Mouse (Mus musculus) heart, postnatal 14 days (tissue): ENCODE measurements around the gene Gm28729. TPM values are rescaled to one million over a fixed set of nuclear protein-coding genes. Genes with fewer than 3 reads are reported as not detected.
"Not testable (repeated sequence)": the region's sequence is repeated elsewhere in the genome, so short reads cannot be mapped to it uniquely, and the experiment has no call there.

Experiments used
- DNase-seq, 2 experiments: peaks; one replicate each; pipeline ENCODE4 v3.0.0; 2021 to 2022
- intact Hi-C: fragments of 180-260 bp; cut with DNase I; formaldehyde crosslinking; loops from one replicate; pipeline ENCODE4 v1.15.1; 2025
- total RNA-seq, 2 experiments: library from RNA; stranded (reverse); gene quantifications; 2 replicates each; pipeline ENCODE4 v1.2.3; 2021

Gene Gm28729
- total RNA-seq, 2 experiments from 2014 or later = not detected

- intact Hi-C loops = no loop called here
- no peak for DNase-seq
Observed at GRCm38 (mm10) chr9:96526011-96526410, 947 bp upstream of the Gm28729 start.

DNA sequence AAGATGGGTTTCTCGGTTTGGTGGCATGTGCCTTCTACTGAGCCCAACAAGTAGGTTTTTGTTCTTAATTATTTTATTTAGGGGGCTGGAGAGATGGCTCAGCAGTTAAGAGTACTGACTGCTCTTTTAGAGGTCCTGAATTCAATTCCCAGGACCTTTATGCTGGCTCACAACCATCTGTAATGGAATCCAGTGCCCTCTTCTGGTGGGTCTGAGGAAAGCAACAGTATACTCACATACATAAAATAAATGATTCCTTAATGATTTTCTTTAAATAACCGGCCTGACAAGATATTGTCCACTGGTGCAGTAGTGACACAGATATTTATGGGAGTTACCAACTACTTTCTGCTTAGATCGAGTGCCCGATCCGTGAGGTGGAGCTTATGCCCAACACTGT is 1.9 kb downstream of the Gm28729 start:
- intact Hi-C loops = no loop called here
- no peak for DNase-seq

GRCm38 (mm10) chr9:96521574-96521973 is 3.5 kb downstream of the Gm28729 start:
- intact Hi-C loops, DNase-seq: not testable (repeated sequence)

DNA sequence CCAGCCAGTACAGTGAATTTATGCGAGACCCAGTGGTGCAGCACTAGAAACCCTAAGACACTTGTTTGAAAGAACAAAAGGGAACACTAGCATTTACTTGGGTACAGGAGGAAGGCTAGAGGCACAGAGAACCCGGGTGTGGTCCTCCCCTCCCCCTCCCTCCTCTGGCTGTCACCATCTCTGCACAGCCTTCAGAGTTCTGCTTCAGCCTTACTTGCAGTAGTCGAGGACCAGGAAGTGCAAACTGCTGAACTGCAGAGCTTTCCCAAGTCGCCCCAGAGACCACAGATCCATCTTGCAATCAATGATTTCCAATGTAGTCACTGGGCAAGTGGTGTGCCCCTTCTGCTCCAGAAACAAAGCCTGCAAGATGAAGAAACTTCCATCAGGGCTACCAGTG is 7.6 kb downstream of the Gm28729 start:
- intact Hi-C loops = no loop called here

GRCm38 (mm10) chr9:96516806-96517205 is 8.3 kb downstream of the Gm28729 start:
- no peak for DNase-seq
- intact Hi-C loops = no loop called here

More for the DNA sequence above, 7.6 kb downstream of the Gm28729 start:
- DNase-seq = no peak

- intact Hi-C loops = no loop called here
- no peak for DNase-seq
Observed at GRCm38 (mm10) chr9:96515737-96516136, 9.3 kb downstream of the Gm28729 start.

GRCm38 (mm10) chr9:96514278-96514677 is 10.8 kb downstream of the Gm28729 start:
- intact Hi-C loops = no loop called here
- DNase-seq = no peak

DNA sequence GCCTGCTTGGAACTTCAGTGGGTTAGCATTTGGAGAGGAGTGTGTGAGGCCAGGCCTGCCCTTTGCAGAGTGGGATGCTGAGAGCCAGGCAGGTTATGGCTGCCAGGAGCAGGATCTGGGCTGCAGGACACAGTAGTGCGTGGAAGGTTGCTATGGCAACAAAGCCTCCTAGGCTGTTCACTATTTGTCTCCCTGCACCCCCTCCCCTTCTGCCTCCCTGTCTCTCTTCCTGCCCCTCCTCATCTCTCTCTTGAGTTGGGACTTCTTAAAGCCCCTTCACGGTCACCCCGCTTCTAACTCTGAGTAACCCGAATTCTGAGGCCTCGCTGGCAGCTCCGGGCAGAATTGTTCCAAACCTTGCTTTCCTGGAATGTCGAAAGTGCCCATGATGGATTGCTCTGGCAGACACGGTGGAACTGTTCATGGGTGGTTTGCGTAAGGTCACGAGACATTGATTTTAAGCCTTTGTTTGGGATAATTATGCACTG is 19.0 kb downstream of the Gm28729 start:
- peak in 1 of 2 experiments; percentile 5 for DNase-seq
- intact Hi-C loops = no loop called here

- intact Hi-C loops = no loop called here
- no peak for DNase-seq
Observed at GRCm38 (mm10) chr9:96505156-96505555, 19.9 kb downstream of the Gm28729 start.

DNA sequence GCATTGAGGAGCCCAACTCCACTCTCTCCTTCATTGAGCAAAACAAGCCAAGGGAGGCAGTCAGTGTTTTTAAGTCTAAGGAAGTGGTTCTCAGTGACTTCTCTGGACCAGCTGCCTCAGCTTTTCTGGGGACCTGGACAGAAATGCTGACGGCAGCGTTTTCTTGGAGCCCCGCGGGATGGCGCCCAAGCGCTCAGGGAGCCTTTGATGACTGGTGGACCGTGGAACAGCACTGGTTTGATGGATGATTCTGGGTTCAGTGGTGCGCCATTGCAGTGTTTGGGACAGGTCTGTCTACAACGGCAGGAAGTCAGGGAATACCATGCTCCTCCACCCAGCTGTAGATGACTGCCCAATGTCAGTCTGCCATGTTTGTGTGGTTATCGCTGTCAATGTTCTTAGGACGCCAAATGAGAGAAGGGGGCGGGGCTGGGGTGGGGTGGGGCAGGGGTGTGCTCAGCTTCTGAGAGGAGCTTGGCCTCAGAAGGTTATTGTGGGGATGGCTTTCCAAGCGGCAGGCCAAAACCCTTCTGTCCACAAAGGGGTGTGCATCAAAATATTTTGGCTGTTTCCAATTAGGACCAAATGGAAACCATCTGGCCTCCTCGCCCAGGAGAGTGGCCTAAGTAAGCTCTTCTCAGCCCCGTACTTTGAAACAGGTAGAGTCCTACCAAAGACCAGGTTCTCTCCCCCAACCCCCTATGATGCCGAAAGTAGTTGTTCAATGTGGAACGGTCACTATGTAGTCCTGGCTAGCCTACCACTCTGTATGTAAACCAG is 20.8 kb downstream of the Gm28729 start:
- no peak for DNase-seq
- intact Hi-C loops = no loop called here

- no peak for DNase-seq
- intact Hi-C loops = no loop called here
Observed at GRCm38 (mm10) chr9:96502856-96503610, 22.0 kb downstream of the Gm28729 start.

- intact Hi-C loops = no loop called here
- no peak for DNase-seq
Observed at GRCm38 (mm10) chr9:96501217-96501616, 23.8 kb downstream of the Gm28729 start.

- no peak for DNase-seq
- intact Hi-C loops = loop anchor here (2.0 kb wide), 1 partner anchor 208 kb away; no protein-coding TSS in a partner anchor
Observed at GRCm38 (mm10) chr9:96493212-96493611, 31.9 kb downstream of the Gm28729 start.

DNA sequence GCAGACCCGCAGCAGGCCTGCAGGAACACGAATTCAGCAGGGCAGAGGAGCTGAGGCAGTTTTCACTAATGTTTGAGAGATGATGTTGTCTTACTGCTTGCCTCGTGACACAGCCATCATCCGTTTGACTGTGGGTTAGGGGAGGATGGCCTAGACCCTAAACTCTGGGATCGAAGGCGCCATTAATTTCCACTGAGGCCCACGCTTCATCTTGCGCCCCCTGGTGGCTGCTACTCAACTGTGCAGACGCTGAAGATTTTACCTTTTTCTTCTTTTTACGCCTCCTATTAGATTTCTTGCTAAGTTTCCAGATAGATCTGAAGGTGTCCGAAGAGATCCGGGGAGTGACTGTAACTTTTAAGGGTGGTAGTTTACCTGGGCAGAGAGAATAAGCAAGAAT is 33.3 kb downstream of the Gm28729 start:
- intact Hi-C loops = loop anchor here (1.0 to 2.0 kb wide), 2 partner anchors 142 to 207 kb away; no protein-coding TSS in a partner anchor
- peak; percentile 53 to 66 for DNase-seq

- intact Hi-C loops, DNase-seq: not testable (repeated sequence)
Observed at GRCm38 (mm10) chr9:96487869-96488268, 37.2 kb downstream of the Gm28729 start.

GRCm38 (mm10) chr9:96483648-96484047 is 41.4 kb downstream of the Gm28729 start:
- intact Hi-C loops = no loop called here
- no peak for DNase-seq

GRCm38 (mm10) chr9:96483028-96483427 is 42.0 kb downstream of the Gm28729 start:
- intact Hi-C loops = no loop called here
- DNase-seq = no peak

- intact Hi-C loops = loop anchor here (5.0 kb wide), 1 partner anchor 116 kb away; the partner anchor contains the start of gene Atp1b3
Observed at GRCm38 (mm10) chr9:96478071-96478888, 46.8 kb downstream of the Gm28729 start, which contains the start of gene Rnf7. TSS of gene Rnf7 (minus strand) at chr9:96478675.

GRCm38 (mm10) chr9:96472356-96472755 is 52.7 kb downstream of the Gm28729 start:
- intact Hi-C loops = no loop called here

More at GRCm38 (mm10) chr9:96478071-96478888, 46.8 kb downstream of the Gm28729 start, which contains the start of gene Rnf7:
- DNase-seq = peak; percentile 100

DNA sequence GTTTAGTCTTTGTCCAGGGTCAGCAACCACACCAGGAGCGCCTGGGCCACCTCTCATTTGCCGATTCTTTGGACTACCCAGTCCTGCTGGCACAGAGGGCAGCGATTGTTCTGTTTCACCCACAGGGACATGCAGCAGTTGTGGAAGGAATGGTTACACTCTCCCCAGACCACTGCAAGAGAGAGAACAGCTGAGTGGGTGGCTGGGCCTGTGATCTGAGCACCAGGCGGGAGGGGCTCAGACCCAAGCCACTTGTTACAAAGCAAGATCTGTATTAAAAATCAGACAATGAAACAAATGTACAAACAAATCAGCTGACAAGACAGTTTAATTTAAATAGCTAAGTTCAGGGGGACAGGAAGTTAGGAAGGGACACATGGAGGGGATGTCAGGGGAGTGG is 53.4 kb downstream of the Gm28729 start:
- intact Hi-C loops, DNase-seq: not testable (repeated sequence)

More at GRCm38 (mm10) chr9:96472356-96472755, 52.7 kb downstream of the Gm28729 start:
- DNase-seq = no peak
